Mouse (Mus musculus): ENCODE measurements at regions not wholly inside any gene's neighbourhood (a gene's known extent, or its start where the extent isn't known, plus 50 kb on each side); places are given as distances from the start of the nearest gene placed in this dataset.
"Not testable (repeated sequence)": the region's sequence is repeated elsewhere in the genome, so short reads cannot be mapped to it uniquely, and the experiment has no call there.

DNA sequence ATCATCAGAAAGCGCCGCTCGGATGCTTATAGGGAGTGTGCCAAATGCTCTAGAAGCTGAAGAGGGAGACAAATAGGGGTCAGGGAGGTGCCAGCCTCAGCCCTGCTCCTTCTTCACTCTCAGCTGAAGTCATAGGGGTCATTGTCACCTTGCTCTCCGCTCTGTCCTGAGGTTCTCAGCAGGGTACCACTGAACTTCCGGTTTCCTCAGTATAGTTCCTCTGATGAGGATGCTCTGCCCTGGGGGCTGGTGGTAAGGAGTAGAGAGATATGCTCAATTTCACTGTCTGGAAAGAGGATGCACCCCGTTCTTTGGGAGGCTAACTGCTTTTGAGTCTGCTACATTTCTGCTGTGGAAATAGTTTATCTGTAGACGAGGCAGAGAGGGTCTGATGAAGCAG, 211.4 kb downstream of the Zfp619 start:
- DNase-seq, result no peak

DNA sequence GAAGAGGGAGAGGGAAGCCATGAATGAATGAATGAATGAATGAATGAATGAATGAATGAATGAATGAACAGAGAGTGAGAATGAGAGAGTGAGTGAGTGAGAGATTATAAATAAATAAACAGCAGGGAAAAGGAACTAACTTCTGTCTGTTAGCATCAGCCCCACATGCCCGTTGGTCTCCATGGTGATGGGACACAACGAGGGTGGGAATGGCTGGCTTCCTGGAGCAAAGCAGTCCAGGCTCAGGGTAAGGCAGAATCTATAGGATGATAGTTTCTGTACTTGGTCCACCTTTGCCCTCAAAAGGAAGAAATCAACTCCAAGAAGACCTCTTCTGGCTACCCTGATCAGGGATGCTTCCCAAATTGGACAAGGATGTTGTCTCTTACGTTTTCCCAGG, 212.2 kb downstream of the Zfp619 start:
- DNase-seq, result peak; percentile 27

DNA sequence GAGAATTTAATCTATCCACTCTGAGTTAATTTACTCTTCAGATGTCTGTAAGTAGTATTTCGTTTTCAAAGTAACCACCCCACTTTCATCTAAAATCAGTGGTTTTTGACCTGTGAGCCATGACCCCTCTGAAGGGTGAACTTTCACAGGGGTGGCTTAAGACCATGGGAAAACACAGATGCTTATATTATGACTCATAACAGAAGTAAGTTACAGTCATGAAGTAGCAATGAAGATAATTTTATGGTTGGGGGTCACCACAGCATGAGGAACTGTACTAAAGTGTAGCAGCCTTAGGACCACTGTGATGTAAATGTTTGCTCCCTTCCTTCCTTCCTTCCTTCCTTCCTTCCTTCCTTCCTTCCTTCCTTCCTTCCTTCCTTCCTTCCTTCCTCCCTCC, 215.2 kb downstream of the Zfp619 start:
- no peak for DNase-seq

DNA sequence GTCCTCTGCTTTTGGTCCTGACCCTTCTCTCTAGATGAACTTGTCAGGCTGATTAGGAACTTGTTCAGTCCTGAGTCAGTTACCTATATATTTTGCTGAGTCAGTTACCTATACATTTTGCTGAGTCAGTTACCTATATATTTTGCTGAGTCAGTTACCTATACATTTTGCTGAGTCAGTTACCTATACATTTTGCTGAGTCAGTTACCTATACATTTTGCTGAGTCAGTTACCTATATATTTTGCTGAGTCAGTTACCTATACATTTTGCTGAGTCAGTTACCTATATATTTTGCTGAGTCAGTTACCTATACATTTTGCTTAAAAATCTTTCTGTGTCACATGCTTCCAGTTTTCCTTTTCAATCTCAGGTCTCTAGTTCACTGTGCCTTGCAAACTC, 230.8 kb downstream of the Zfp619 start:
- not testable (repeated sequence) for DNase-seq

DNA sequence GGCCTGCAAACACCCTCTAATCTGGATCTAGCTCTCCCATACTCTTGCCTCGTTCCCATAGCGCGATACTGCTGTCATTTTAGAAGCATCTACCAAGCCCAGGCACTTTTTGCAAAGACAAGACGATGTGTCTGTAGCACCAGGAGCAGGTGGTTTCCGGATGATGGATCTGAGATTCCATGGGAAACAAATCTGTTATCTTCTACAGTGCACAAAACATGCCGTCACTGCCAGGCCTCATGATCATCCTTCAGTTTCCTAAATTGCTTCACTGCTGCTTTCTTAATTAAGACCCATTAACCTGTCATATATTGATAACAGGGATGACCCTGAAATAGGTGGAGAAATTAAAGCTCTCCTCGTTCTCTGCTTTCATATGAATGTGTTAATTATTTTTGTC, 232.9 kb downstream of the Zfp619 start:
- DNase-seq, result no peak

DNA sequence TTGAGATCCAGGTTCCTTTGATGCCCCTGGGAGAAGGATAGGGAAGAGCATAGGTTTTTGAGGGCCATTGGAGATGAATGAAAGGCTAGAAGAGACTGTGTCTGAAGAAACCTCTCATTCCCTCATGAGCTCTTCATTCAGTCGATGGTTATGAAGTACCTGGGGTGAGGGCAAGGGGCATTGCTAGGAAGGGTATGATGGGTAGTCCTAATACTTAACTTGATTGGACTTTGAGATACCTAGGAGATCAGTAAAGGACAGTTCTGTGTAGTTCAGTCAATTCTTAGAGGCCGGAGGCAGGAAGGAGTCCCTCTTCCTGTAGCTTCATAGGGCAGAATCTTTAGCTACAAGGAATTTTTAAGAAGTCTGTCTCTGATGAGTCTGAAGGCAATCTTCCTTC, 246.8 kb downstream of the Zfp619 start:
- no peak for DNase-seq

DNA sequence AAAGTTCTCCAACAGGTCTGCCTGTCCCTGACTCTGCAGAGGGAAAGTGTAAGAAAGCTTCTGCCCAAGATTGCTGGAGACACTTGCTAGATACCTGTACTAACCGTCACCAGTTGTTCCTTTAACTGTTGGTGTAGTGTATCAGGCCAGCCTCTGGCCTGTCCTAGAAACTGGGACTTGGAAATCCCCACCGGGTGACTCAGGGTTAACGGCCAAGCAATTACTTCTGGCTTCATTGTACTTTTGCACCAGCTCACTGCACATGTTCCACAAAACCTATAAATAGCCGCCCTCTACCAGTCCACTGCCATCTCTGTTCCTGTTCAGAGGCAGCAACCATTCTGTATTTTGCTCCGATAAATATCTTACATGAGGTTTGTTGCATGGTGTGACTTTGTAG, 247.5 kb downstream of the Zfp619 start:
- no peak for DNase-seq

DNA sequence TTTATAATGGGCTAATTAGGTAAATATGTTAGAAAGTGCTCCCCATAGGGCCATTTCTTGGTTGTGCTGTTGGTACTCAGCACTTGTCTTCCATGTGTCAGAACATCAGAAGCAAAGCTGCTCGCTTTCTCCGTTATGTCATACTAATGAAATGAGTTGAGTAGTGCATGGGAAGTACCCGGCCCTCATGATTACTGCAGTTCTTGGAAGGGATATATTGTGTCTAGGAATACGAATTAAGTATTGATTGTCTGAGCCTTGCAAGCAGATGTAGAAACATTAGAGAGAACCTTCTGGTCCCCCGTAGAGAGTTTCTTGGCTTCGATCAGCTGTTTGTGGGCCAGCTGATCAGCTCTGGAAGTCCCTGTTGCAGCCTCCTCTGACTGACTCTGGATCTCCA, 255.7 kb downstream of the Zfp619 start:
- DNase-seq, result no peak

DNA sequence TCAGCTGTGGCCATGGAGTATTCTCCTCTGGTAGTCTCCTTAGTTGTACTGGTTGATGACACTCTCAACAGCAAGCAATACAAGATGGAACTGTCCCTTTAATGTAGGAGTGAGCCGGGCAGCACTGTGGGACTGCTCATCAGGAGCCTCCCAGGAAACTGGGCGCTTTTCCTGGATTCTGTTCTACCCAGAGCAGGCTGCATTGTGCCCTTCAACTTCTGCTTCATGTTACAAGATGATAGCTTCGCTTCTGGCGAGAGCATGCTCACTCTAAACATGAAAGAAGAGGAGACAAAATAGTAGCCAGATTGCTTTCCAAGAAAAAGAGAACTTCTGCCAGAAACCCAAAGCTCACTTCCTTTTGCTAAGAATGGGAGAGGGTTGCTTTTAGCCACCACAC, 271.8 kb downstream of the Zfp619 start:
- no peak for DNase-seq

DNA sequence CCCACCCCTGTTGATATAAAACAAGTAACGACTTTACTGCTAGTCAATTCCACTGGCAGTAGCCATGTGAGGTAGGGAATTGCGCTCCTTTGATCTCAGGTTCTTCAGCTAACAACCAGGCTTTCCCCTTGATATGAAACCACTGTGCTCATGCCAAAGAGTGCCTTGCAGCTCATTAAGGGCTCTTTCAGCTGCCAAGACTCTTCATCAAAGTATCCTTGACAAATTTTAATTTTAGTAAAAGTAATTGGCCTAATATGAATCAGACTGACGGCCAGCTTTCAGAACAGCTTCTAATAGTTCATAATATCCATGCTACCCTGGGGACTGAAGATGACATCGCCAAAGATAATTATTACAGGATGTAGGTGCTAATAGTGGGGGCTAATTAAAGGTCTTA, 272.3 kb downstream of the Zfp619 start:
- no peak for DNase-seq

DNA sequence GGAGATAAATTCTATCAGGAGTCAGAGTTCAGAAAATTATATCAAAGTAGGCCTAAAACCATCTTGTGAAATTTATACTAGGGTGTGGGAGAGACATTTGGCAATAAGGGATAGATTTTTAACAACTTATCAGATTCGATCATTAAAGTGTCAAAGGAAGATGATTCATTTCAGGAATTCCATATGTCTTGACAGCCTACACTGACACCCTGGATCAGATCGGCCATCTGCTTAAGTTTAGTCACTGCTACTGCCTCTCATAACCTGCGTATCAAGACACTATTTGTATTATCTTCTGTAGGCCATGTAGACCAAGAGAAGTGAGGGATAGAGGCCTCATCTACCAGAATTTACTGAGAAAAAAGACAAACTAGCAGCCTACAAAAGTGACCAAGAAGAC, 277.2 kb downstream of the Zfp619 start:
- no peak for DNase-seq

DNA sequence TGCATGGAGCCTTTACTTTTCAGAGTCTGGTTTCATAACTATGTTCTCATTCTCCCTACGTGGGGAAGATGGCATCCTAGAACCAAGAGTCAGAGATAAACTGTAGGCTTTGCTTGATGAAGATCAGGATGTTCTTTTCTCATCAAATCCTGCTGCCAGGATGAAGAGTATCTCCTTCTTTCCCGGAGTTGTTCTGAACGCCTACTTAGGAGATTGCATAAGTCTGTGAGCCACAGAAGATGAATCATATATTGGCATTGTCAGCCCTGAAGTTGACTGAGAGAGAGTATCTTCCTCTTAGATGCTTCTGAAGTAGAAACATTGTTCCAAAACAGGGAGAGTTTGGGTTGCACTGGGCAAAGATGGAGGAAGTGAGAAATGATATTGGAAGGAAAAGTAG, 286.7 kb downstream of the Zfp619 start:
- no peak for DNase-seq

DNA sequence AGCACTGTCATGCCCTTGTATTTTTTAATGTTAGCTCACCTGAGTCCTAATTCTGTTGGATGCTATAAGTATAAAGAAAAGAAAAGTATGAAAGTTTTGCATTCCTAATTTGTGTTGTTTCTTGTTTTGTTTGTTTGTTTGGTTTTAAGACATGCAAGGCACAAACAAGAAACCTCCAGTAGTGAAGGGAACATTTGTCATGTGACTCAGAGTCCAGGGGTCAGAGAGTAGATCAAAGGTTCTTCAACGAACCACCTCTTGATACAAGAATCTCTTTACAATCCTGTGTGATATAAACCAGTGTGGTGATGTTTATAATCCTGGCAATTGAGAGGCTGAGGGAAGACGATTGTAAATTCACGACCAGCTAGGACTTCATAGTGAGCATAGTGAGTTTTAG, 300.5 kb downstream of the Zfp619 start:
- DNase-seq, result no peak

DNA sequence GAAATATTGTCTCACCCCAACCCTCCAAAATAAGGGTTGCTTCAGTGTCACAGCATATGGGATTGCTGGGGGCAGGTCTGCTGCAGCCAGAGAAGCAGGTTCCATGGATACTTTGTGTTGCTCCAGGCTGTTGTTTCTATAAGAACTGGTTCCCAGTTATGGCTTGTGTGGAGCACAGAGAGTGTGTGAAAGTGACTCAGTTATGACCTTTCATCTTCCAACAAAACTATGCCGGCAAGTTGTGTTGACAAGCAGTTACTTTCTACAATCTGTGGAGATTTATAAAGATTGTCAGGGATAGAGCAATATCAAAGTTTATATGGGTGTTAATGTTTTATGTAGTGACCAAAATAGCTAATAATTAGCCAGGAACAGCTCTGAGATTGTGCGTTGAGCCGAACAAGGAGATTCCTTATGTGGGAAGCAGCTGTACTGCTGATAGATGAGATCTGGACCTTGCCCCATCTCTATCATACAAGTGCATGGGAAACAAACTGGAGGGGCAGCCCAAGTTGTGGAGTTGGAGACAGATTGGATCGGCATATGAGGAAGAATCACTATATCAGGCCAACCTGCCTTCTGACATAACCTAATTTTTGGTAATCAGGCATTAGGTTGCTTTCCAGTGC, 305.1 kb downstream of the Zfp619 start:
- no peak for DNase-seq

DNA sequence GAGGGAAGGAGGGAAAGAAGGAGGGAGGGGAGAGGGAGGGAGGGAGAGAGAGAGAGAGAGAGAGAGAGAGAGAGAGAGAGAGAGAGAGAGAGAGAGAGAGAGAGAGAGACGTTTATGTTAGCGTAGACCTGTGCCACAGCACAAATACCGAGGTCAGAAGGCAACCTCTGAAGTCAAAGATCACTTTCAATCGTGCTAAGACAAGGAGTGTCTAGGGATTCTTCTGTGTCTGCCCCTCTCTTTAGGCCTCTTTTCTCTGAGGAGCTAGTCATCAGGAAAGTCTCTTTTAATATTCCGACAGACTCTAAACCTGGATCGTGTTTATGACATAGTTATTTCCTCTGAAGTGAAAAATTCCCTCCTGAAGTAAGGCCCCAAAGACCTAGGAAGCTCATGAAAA, 310.8 kb downstream of the Zfp619 start:
- no peak for DNase-seq

DNA sequence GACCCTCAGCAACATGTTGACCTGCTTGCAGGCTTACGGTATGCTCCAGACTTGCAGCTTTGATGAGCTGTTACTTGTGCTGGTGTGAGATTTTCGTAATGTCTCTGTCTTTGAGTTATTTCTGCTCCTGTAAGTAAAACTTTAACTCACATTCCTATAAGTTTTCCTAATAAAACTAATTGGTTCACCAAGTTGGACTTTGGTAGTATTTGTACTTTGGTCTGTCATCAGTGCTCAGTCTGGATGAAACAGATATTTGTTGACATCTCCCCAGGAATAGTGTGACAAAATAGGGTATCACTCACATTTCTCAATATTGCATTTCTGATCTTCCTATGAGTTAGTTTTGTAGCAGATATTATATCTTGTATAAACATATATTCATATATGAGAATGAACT, 313.3 kb downstream of the Zfp619 start:
- no peak for DNase-seq

DNA sequence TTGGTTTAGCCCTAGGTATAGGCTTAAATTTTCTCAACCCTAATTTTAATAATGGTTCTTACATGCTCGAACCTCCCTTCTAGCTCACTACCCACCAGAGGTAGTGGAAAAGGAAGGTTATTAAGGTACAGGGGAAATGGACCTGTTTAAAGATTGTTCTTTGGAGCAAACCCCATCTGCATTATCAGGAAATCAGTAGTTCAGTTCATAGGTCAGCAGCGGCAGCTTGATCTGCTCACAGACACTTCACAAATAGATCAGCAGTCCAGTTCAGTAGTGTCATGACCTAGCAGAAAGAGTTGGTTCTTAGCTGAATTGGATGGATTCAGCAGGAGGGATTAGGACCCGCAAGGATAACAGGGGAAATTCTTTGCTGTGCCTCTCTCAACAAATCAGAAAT, 324.4 kb downstream of the Zfp619 start:
- no peak for DNase-seq

DNA sequence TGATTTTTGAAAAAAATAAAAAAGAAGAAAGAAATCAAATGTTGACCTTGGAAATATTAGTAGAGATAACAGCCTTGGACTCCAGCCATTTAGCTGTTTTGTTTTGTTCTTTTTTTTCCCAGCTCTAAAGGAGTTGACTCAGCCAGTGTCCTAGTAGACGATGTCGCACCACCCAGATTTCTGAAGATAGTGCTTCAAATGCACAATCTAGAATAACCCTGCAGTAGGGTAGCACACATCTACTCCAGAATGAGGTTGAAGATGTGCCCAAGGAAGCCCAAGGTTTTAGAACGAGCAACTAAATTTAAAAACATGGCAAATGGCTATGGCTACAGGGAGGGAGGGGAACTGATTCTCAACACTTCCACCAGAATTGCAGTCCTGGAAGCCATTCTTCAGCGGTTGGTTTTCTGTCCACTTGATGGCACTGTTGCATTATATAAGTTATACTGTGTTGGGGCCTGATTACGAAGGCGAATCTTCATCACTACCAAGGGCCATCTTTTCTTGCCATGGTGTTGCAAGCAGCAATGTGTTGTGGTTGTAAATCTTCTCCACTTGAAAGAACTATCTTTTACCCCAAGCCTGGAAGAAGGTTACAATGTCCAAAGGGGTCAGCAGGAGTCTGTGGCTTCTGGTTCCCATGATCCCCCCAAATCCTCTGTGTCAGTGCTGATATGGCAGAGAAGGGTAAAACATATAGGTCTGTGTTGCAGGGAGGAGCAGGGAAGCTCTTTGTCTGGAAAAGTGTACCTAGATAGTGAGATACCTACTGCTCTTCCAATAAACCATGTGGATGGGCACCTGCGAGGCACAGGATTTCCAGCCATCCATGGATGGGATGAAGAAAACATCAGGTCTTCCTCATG, 330.6 kb downstream of the Zfp619 start:
- DNase-seq, result peak; percentile 73

DNA sequence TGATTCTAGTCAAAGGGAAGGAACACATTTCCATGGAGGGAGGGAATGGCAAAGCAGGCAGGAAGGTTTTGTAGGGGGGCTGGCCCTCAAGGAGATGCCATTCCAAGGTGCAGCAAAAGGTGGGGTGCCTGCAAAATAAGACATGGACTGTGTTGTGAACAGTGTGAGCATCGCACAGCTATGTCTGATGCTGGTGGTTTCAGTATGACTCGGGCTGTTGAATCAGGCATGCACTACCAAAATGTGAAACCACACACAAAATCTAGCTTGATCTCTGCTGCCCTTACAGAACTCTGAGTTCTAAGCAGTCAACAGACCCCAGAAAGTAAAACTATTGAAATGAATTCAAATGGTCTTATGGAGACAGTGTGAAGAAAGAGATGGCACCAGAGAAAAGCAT, 339.7 kb downstream of the Zfp619 start:
- no peak for DNase-seq

DNA sequence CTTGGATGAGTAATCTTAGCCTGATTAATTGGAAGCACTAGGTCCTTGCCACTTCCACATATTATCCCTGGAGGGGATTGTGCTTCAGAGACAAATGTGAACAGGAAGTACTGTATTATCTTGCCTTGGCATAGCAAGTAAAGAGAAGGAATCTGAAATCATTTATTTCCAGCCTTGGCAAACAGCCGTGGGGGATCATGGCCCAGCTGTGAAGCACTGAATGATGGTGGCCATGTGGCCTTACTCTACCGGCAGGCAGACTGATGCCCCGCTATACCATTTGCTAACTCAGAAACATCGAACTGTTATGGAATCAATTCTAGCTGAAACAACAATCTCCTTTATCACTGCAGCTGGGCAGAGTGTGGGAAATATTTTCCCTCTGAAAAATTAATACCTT, 345.3 kb downstream of the Zfp619 start:
- peak; percentile 4 for DNase-seq

DNA sequence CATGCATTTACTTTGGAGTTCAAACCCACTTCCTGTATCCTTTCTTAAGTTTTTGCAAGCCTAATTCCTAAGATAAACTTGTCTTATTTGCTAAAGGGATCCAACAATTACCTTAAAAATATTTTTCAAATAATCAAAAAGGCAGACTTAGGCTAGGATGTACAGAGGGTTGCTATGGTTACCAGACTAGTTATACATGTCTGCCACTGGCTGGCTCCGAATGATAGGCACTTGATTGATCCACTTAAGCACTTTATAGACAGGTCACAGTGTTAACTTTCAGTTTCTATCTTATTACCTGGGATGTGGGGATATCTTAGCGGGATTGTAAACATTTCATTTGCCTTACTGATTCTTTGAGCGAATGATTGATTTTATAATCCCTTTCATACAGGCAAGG, 346.6 kb downstream of the Zfp619 start:
- DNase-seq, result peak; percentile 3

DNA sequence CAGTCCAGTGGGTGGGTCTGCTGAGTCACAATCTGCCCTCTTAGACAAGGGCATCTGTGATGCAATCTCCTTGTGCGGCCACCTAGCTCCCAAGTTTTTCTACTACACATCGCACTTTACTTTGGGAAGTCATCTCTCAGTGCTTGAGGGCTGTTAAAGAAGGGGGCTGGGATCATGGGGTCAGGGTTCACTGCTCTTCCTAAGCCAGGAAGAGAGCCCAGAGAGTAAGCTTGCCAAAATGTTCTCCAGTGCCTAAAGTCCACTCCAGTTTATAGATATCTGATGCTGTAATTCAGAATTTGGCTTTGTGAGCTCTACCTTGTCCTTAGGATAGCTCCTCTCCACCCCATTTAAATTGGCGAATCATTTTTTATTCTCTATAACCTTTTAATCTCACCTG, 347.2 kb downstream of the Zfp619 start:
- DNase-seq, result no peak

DNA sequence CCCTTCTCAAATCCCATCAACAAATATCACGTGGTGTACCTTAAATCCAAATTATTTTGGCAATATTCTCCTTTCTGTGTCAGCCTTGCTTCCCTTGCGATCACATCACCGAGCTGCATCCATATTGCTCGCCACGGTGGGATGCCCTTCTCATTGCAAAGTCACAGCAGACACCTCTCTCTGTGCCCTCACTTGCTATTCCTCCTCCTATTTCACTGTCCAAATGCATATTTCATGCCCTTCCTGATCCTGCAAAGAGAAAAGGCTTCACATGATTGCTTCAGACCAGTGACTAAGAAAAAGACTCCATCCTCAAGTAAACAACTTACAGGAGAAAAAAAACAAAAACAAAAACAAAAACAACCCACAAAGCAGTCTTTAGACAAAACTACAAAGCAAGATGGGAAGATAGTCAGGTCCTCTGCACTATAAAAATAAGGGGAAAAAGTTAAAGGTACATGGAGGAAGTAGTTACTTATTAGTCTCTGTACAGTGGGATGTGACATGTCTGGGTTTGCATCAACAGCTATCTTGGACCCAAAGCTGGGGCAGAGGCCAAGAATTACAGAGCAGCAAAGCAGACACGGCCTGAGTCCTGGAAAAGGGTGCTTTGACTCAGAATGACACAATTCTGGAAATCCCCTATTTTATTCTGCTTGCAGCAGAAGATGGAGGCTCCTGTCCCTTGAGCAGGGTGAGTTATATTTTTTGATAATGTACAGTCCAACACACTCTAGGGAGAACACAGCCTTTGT, 349.3 kb downstream of the Zfp619 start:
- DNase-seq, result no peak

DNA sequence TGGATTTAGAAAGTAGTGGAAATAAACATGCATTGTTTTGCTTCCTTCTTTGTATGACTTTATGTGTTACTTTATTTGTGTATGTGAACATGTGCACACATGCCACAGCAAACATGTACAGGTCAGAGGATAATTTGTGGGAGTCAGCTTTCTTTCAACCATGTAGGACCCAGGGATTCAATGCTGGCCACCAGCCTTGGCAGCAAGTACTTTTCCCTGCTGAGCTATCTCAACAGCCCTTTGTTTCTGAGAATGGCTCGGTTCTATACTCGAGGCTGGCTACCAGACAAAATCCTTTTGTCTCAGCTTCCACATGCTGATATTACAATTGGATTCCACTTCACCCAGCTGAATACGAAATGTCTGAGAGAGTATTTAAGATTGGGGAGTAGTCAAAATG, 349.9 kb downstream of the Zfp619 start:
- peak; percentile 12 for DNase-seq
